Mouse (Mus musculus): ENCODE measurements at regions not wholly inside any gene's neighbourhood (a gene's known extent, or its start where the extent isn't known, plus 50 kb on each side); places are given as distances from the start of the nearest gene placed in this dataset.

DNA sequence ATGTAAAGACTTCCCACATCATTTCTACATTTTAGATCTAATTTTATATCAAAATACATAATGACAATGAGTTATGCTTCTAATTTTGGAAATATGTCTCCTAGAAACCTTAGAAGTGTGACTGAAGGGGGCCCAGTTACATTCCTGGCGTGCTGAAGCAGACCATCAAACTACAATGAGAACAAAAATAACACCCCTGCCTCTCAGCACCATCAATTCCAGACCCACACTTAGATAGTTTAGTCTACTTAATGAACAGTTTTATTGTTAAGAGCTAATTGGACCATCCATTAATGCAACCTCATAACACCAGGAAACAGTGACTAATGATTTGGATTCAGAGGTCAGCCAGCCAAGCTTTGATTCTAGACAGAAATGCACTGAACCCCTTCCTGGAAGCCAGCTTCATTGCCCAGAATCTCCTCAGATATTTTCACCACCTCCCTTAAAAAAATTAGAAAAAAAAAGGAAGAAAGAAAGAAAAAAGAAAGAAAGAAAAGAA lies 280.7 kb downstream of the Ptbp2 start:
- WGBS = 33% methylated on average over 1 of the region's 1 CpGs

DNA sequence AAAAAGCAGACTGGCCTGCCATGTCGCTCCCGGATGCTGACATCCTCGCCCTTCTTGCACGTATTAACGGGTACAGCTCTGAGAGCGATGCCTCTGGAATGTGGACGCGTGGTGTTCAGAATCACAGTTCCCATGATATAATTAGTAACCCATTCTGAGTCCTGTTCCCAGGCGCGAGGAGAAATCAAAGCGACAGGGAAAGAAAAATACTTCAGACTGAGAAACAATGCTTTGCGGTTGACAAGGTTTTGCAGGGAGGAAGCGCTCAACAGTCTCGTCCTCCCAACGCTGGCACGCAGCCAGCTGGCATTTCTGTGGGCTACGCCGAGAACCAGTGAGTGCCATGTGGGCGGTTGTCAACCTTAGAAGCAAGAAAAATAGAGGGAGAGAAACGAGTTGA lies 285.6 kb downstream of the Ptbp2 start:
- H3K4me3 ChIP-seq (ENCODE audit: low read depth, low read length) = peak overlapping the region; percentile 21
- H3K9ac ChIP-seq (replicated peaks; ENCODE audit: low read depth, low read length) = no peak overlapping the region
- peak overlapping the region; percentile 37 for H3K27ac ChIP-seq (ENCODE audit: low read depth)
- no peaks in the 10 kb centered on the region for H3K27me3 ChIP-seq (ENCODE audit: control insufficient read depth, insufficient read depth, low read length)
- DNase-seq (ENCODE audit: low spot score) (peak; percentile 55), ATAC-seq (ENCODE audit: insufficient read depth, low read depth) (peak; percentile 81)
- TF ChIP-seq CTCF (IDR thresholded peaks at IDR 0.05; ENCODE audit: low read depth) (no peak), EP300 (IDR thresholded peaks at IDR 0.05; ENCODE audit: low read depth) (no peak)
- 7% methylated on average over 20 of the region's 20 CpGs for WGBS
- peak overlapping the region; percentile 49 for H3K4me2 ChIP-seq (ENCODE audit: low read depth, low read length)
- peaks cover 6% of the 10 kb centered on the region; the same call in 1 of the 2 replicates for H3K4me1 ChIP-seq (ENCODE audit: control insufficient read depth, insufficient read depth)
- no peaks in the 10 kb centered on the region for H3K36me3 ChIP-seq (replicated peaks; ENCODE audit: control insufficient read depth, insufficient read depth, low read length)
- no peaks in the 10 kb centered on the region for H3K9me3 ChIP-seq (replicated peaks; ENCODE audit: control insufficient read depth, low read length)

More for the DNA sequence above, 280.7 kb downstream of the Ptbp2 start:
- Histone ChIP-seq H3K9me3 (replicated peaks; ENCODE audit: control insufficient read depth, low read length) (no peaks in the 10 kb centered on the region), H3K4me2 (ENCODE audit: low read depth, low read length) (no peak overlapping the region), H3K4me3 (ENCODE audit: low read depth, low read length) (no peak overlapping the region), H3K36me3 (replicated peaks; ENCODE audit: control insufficient read depth, insufficient read depth, low read length) (no peaks in the 10 kb centered on the region), H3K9ac (replicated peaks; ENCODE audit: low read depth, low read length) (no peak overlapping the region), H3K27ac (ENCODE audit: low read depth) (no peak overlapping the region), H3K27me3 (ENCODE audit: control insufficient read depth, insufficient read depth, low read length) (no peaks in the 10 kb centered on the region), H3K4me1 (ENCODE audit: control insufficient read depth, insufficient read depth) (peaks cover 6% of the 10 kb centered on the region; the same call in 1 of the 2 replicates)
- no peak for DNase-seq (ENCODE audit: low spot score)
- no peak for ATAC-seq (ENCODE audit: insufficient read depth, low read depth)
- TF ChIP-seq CTCF (IDR thresholded peaks at IDR 0.05; ENCODE audit: low read depth) = no peak
- TF ChIP-seq EP300 (IDR thresholded peaks at IDR 0.05; ENCODE audit: low read depth) = no peak

DNA sequence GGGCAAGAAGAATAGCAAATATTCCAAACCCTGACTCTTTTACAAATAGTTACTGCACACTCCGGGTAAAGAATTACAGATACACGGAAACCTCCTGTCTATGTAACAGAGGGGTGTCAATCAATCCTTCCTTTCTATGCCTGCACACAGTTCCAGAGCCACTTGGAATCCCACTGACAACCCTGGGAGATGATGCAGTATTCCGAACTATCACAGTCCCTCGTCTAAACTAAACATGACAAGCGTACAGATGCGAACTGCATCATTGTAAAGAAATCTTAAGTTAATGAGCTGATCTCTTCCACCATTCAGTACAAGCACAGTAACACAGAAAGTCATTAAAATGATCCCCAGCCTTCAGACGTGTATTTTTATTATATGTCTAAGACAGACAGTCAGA lies 286.4 kb downstream of the Ptbp2 start:
- no peaks in the 10 kb centered on the region for H3K27me3 ChIP-seq (ENCODE audit: control insufficient read depth, insufficient read depth, low read length)
- no peak for TF ChIP-seq EP300 (IDR thresholded peaks at IDR 0.05; ENCODE audit: low read depth)
- no peak for TF ChIP-seq CTCF (IDR thresholded peaks at IDR 0.05; ENCODE audit: low read depth)
- H3K36me3 ChIP-seq (replicated peaks; ENCODE audit: control insufficient read depth, insufficient read depth, low read length) = no peaks in the 10 kb centered on the region
- ATAC-seq (ENCODE audit: insufficient read depth, low read depth) = no peak
- H3K9ac ChIP-seq (replicated peaks; ENCODE audit: low read depth, low read length) = no peak overlapping the region
- H3K4me1 ChIP-seq (ENCODE audit: control insufficient read depth, insufficient read depth) = no peaks in the 10 kb centered on the region
- no peak overlapping the region for H3K4me2 ChIP-seq (ENCODE audit: low read depth, low read length)
- no peak for DNase-seq (ENCODE audit: low spot score)
- no peak overlapping the region for H3K27ac ChIP-seq (ENCODE audit: low read depth)
- whole genome bisulfite sequencing = 61% methylated on average over 7 of the region's 7 CpGs
- no peak overlapping the region for H3K4me3 ChIP-seq (ENCODE audit: low read depth, low read length)
- no peaks in the 10 kb centered on the region for H3K9me3 ChIP-seq (replicated peaks; ENCODE audit: control insufficient read depth, low read length)

DNA sequence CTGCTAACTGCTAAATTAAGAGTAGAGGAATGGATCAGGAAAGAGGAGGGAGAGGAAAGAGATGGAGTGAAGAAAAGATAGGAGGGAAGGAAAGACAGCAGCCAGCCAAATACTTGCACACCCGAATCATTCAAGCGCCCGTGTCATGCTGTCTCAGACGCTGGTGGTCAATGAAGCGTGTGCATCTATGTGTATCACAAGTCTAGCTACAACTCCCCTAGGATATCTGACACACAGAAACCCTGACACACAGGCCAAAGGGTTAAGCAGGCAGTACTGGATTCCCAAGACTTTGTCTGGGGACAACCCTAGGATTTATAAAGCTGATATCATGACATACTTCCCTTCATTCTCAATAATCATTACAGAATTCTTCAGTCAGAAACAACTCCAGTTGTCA lies 289.7 kb downstream of the Ptbp2 start:
- Histone ChIP-seq H3K4me3 (ENCODE audit: low read depth, low read length) (no peak overlapping the region), H3K9ac (replicated peaks; ENCODE audit: low read depth, low read length) (no peak overlapping the region), H3K27ac (ENCODE audit: low read depth) (no peak overlapping the region), H3K4me2 (ENCODE audit: low read depth, low read length) (no peak overlapping the region), H3K27me3 (ENCODE audit: control insufficient read depth, insufficient read depth, low read length) (no peaks in the 10 kb centered on the region), H3K9me3 (replicated peaks; ENCODE audit: control insufficient read depth, low read length) (no peaks in the 10 kb centered on the region), H3K4me1 (ENCODE audit: control insufficient read depth, insufficient read depth) (no peaks in the 10 kb centered on the region), H3K36me3 (replicated peaks; ENCODE audit: control insufficient read depth, insufficient read depth, low read length) (no peaks in the 10 kb centered on the region)
- DNase-seq (ENCODE audit: low spot score) (no peak), ATAC-seq (ENCODE audit: insufficient read depth, low read depth) (no peak)
- no peak for TF ChIP-seq CTCF (IDR thresholded peaks at IDR 0.05; ENCODE audit: low read depth)
- TF ChIP-seq EP300 (IDR thresholded peaks at IDR 0.05; ENCODE audit: low read depth) = no peak
- WGBS = 91% methylated on average over 5 of the region's 5 CpGs

GRCm38 (mm10) chr3:119492627-119493026 lies 291.6 kb downstream of the Ptbp2 start:
- 80% methylated on average over 1 of the region's 1 CpGs for WGBS
- Histone ChIP-seq H3K4me3 (ENCODE audit: low read depth, low read length) (no peak overlapping the region), H3K36me3 (replicated peaks; ENCODE audit: control insufficient read depth, insufficient read depth, low read length) (no peaks in the 10 kb centered on the region), H3K27ac (ENCODE audit: low read depth) (no peak overlapping the region), H3K9ac (replicated peaks; ENCODE audit: low read depth, low read length) (no peak overlapping the region), H3K9me3 (replicated peaks; ENCODE audit: control insufficient read depth, low read length) (no peaks in the 10 kb centered on the region), H3K4me2 (ENCODE audit: low read depth, low read length) (no peak overlapping the region), H3K4me1 (ENCODE audit: control insufficient read depth, insufficient read depth) (no peaks in the 10 kb centered on the region), H3K27me3 (ENCODE audit: control insufficient read depth, insufficient read depth, low read length) (no peaks in the 10 kb centered on the region)
- DNase-seq (ENCODE audit: low spot score) (no peak), ATAC-seq (ENCODE audit: insufficient read depth, low read depth) (no peak)
- no peak for TF ChIP-seq CTCF (IDR thresholded peaks at IDR 0.05; ENCODE audit: low read depth)
- no peak for TF ChIP-seq EP300 (IDR thresholded peaks at IDR 0.05; ENCODE audit: low read depth)

DNA sequence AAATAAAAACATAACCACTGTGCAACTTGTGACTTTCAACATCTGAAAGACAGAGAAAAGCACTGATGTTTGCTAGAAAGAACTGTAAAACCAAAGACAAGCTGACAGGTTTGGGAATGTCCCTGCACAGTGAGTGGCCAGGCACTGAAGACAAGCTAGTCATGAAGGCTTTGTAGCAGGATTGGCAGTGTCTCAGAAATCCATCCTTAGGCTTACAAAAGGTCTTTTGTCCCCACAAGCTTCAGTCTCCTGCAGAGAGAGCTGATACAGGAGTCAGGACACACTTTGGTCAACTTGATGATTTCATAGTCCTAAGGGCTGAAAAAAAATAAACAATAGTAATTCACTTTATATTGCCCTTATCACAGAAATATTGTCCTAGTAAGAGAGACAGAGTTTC lies 294.9 kb downstream of the Ptbp2 start:
- Histone ChIP-seq H3K4me2 (ENCODE audit: low read depth, low read length) (no peak overlapping the region), H3K36me3 (replicated peaks; ENCODE audit: control insufficient read depth, insufficient read depth, low read length) (no peaks in the 10 kb centered on the region), H3K27me3 (ENCODE audit: control insufficient read depth, insufficient read depth, low read length) (no peaks in the 10 kb centered on the region), H3K27ac (ENCODE audit: low read depth) (no peak overlapping the region), H3K9ac (replicated peaks; ENCODE audit: low read depth, low read length) (no peak overlapping the region), H3K9me3 (replicated peaks; ENCODE audit: control insufficient read depth, low read length) (peaks cover 5% of the 10 kb centered on the region; the same call in 1 of the 2 replicates), H3K4me3 (ENCODE audit: low read depth, low read length) (no peak overlapping the region), H3K4me1 (ENCODE audit: control insufficient read depth, insufficient read depth) (no peaks in the 10 kb centered on the region)
- ATAC-seq (ENCODE audit: insufficient read depth, low read depth) (no peak), DNase-seq (ENCODE audit: low spot score) (no peak)
- TF ChIP-seq EP300 (IDR thresholded peaks at IDR 0.05; ENCODE audit: low read depth) = no peak

All from heart, postnatal 0 days (tissue).